Mouse (Mus musculus) C2C12 (cell line): ENCODE data around the gene Nrp1. TPM values are rescaled to one million over a fixed set of nuclear protein-coding genes. Genes with fewer than 3 reads are reported as not detected.

Experiments used
- H3K27me3 ChIP-seq: one replicate; pipeline ENCODE4 v1.6.1; 2011; ENCODE audit not compliant: control insufficient read depth, insufficient read depth, insufficient read length
- H3K36me3 ChIP-seq: one replicate; pipeline ENCODE4 v1.6.1; 2011; ENCODE audit not compliant: control insufficient read depth, insufficient read depth
- H3K4me3 ChIP-seq: one replicate; pipeline ENCODE4 v1.5.1; 2011; ENCODE audit warnings: mild to moderate bottlenecking, control low read depth; ENCODE audit not compliant: poor library complexity, insufficient read depth, severe bottlenecking
- H3K79me2 ChIP-seq: one replicate; pipeline ENCODE4 v1.6.1; 2011; ENCODE audit not compliant: control insufficient read depth, insufficient read depth
- H3K79me3 ChIP-seq: one replicate; pipeline ENCODE4 v1.6.1; 2011; ENCODE audit warnings: low read depth, control low read depth
- H3ac ChIP-seq: one replicate; pipeline ENCODE3; 2011; ENCODE audit warnings: low read depth; ENCODE audit not compliant: control insufficient read depth, insufficient read length
- CEBPB ChIP-seq: IDR thresholded peaks from one replicate; pipeline ENCODE4 v1.6.1; 2011; ENCODE audit warnings: low read depth, mild to moderate bottlenecking, control low read depth, moderate library complexity
- CTCF ChIP-seq: IDR thresholded peaks from one replicate; pipeline ENCODE4 v1.5.1; 2011; ENCODE audit not compliant: control insufficient read depth, insufficient read depth, insufficient read length
- FOSL1 ChIP-seq: IDR thresholded peaks from one replicate; pipeline ENCODE4 v1.8.0; 2011; ENCODE audit warnings: mild to moderate bottlenecking, low read length; ENCODE audit not compliant: poor library complexity, insufficient read depth, severe bottlenecking
- MAX ChIP-seq: IDR thresholded peaks from one replicate; pipeline ENCODE4 v1.6.1; 2011; ENCODE audit warnings: mild to moderate bottlenecking, control low read depth
- MYOD1 ChIP-seq: IDR thresholded peaks from one replicate; pipeline ENCODE4 v1.6.1; 2011; ENCODE audit warnings: low read depth; ENCODE audit not compliant: control insufficient read depth, insufficient read length
- MYOG ChIP-seq: IDR thresholded peaks from one replicate; pipeline ENCODE4 v1.6.1; 2011; ENCODE audit not compliant: control insufficient read depth, insufficient read length; ENCODE audit errors: extremely low read depth
- USF1 ChIP-seq: IDR thresholded peaks from one replicate; pipeline ENCODE4 v1.6.1; 2011; ENCODE audit warnings: low read depth, mild to moderate bottlenecking, control low read depth, moderate library complexity
- polyA plus RNA-seq: library from polyadenylated mRNA; unstranded; fragments of >200 nt; fragmentation: generic; extraction: Trizol; gene quantifications from one replicate; pipeline ENCODE4 v1.2.1, GENCODE M21; 2012; ENCODE audit warnings: missing spikeins

Nrp1 gene
- polyA plus RNA-seq, 1 experiment, result 19.1 TPM

DNA sequence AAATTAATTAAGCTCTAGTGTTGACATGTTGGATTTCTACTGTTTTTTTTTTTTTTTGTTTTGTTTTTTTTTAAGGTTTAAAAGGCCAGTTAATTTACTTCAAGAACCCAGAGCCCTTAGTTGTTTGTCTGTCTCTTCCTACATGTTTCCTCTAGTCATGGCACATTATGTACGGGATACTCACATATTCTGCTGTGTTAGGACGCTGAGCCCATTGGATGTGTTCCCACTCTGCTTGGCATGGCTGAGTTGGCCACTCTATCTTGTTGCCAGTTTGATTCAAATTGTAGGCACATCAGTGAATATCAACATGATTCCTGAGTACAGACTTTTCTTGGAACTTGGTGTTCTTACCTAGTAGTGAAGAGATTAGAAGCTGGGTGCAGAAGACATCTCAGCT is 114.5 kb downstream of the Nrp1 start:
- TF ChIP-seq USF1, result no peak
- TF ChIP-seq MYOG, result no peak
- TF ChIP-seq FOSL1, result no peak
- no peak for TF ChIP-seq MYOD1
- no peak for TF ChIP-seq CEBPB
- no peak for TF ChIP-seq MAX
- TF ChIP-seq CTCF, result no peak
- H3K36me3 ChIP-seq, result peaks cover 43% of the 10 kb centered on the region
- no peak overlapping the region for H3K4me3 ChIP-seq
- H3K79me3 ChIP-seq, result no peaks in the 10 kb centered on the region
- H3ac ChIP-seq, result no peak overlapping the region
- no peaks in the 10 kb centered on the region for H3K27me3 ChIP-seq
- H3K79me2 ChIP-seq, result no peaks in the 10 kb centered on the region

DNA sequence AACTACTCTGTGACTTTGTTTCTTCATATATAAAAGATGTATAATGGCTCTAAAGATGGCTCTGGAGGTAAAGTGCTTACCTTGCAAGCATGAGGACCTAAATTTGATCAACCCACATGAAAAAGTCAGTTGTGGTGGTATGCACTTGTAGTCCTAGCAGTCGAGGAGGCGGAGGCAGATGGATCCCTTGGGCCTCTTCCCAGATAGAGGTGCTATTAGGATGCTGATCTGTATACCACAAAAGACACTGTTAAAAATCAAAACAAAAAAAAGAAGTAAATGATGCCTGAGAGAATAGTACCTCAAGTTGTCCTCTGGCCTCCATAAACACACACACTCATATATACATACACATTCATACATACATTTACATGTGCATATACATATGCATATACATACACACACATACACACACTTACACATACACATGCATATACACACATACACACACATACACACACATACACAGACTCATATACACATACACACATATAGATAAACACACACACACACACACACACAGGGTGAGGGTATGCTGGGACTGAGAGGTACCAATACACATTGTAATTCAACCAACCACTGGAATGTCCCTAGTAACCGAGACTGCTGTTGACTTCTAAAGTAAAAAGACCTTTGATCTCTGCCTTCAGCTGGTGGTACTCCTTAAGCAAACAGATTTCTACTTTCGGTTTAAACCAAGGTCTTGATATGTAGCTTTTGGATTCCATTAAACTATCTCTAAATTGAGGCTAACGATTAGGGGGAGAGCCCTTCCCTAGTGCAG is 115.2 kb downstream of the Nrp1 start:
- Histone ChIP-seq H3ac (no peak overlapping the region), H3K79me3 (no peaks in the 10 kb centered on the region), H3K79me2 (no peaks in the 10 kb centered on the region), H3K36me3 (peaks cover 40% of the 10 kb centered on the region), H3K27me3 (no peaks in the 10 kb centered on the region), H3K4me3 (no peak overlapping the region)
- TF ChIP-seq MYOD1 (no peak), CEBPB (no peak), MAX (no peak), MYOG (no peak)

DNA sequence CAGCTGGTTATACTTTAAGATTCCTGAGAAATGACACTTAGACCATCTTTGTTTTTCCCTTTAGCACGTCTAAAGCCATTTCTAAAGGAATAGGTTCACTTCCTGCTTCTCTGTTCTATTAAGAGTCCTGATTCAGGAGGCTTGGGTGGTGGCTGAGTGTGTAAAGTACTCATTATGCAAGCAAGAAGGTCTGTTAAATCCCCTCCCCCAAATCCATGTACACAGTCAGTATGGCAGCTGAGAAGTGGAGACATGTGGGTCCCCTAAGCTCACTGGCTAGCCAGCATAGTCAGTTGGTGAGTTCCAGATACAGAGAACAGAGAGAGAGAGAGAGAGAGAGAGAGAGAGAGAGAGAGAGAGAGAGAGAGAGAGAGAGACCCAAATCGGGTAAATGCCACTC is 116.2 kb downstream of the Nrp1 start:
- H3K27me3 ChIP-seq, result no peaks in the 10 kb centered on the region
- no peak overlapping the region for H3K4me3 ChIP-seq
- peaks cover 30% of the 10 kb centered on the region for H3K36me3 ChIP-seq
- no peak overlapping the region for H3ac ChIP-seq
- H3K79me3 ChIP-seq, result no peaks in the 10 kb centered on the region
- no peaks in the 10 kb centered on the region for H3K79me2 ChIP-seq
- TF ChIP-seq CTCF, result no peak
- no peak for TF ChIP-seq MYOG
- TF ChIP-seq FOSL1, result no peak
- no peak for TF ChIP-seq MAX
- no peak for TF ChIP-seq MYOD1
- TF ChIP-seq CEBPB, result no peak
- no peak for TF ChIP-seq USF1

DNA sequence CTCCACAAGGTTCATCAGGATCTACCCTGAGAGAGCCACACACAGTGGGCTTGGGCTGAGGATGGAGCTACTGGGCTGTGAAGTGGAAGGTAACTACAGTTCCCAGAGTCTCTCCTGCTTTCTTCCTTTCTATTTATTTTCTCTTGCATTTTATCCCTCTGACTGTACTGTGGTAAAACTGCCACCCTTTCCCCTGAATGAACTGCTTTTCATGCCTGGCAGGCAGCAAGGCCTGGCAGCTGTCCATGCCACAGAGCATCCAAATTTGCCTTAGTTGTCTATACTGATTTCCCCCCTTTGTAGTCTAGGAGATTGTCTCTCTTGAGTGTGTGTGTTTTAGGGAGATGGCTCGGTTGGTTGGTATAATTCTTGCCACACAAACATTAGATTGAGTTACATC is 117.8 kb downstream of the Nrp1 start:
- no peaks in the 10 kb centered on the region for H3K79me2 ChIP-seq
- H3K4me3 ChIP-seq, result no peak overlapping the region
- no peak overlapping the region for H3ac ChIP-seq

DNA sequence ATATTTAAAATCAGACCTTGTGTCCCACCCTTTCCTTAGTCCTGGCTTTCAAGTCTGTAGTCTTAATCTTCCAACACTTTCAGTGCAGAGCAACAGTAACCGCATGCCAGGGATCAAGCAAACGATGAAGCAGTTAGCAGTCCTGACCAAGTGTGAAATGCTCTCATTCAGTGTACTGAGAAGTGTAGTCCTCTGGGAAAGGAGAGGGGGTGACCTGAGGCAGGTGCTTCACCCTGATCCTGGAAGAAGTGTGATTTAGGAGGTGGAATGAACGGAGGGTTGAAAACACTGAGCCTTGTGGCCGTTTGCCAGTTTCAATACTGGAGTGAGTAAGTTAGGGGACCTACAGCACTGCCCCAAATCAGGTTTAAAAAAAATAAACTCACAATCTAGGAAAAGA is 119.6 kb downstream of the Nrp1 start:
- no peaks in the 10 kb centered on the region for H3K79me3 ChIP-seq
- H3ac ChIP-seq, result no peak overlapping the region
- TF ChIP-seq MYOD1, result no peak
- TF ChIP-seq CTCF, result no peak
- TF ChIP-seq CEBPB, result no peak
- no peak for TF ChIP-seq FOSL1
- no peak for TF ChIP-seq USF1
- no peak for TF ChIP-seq MYOG
- TF ChIP-seq MAX, result no peak
- no peaks in the 10 kb centered on the region for H3K79me2 ChIP-seq
- no peak overlapping the region for H3K4me3 ChIP-seq
- no peaks in the 10 kb centered on the region for H3K27me3 ChIP-seq
- peaks cover 27% of the 10 kb centered on the region for H3K36me3 ChIP-seq

More for the DNA sequence above, 117.8 kb downstream of the Nrp1 start:
- H3K79me3 ChIP-seq, result no peaks in the 10 kb centered on the region
- no peak for TF ChIP-seq MYOG
- TF ChIP-seq FOSL1, result no peak
- no peak for TF ChIP-seq MYOD1
- no peak for TF ChIP-seq CTCF
- no peak for TF ChIP-seq USF1
- TF ChIP-seq MAX, result no peak
- TF ChIP-seq CEBPB, result no peak
- peaks cover 27% of the 10 kb centered on the region for H3K36me3 ChIP-seq
- H3K27me3 ChIP-seq, result no peaks in the 10 kb centered on the region
